Mouse (Mus musculus) CD8-positive naive resting alpha-beta T cell, adult 57 days (primary cell): ENCODE data around the gene Ceacam12. TPM values are rescaled to one million over a fixed set of nuclear protein-coding genes. Genes with fewer than 3 reads are reported as not detected.

Source experiments
- total RNA-seq: library from RNA; stranded (reverse); gene quantifications from one replicate; pipeline ENCODE4 v1.2.4, GENCODE M21; 2023

Ceacam12 gene
- not detected for total RNA-seq

DNA sequence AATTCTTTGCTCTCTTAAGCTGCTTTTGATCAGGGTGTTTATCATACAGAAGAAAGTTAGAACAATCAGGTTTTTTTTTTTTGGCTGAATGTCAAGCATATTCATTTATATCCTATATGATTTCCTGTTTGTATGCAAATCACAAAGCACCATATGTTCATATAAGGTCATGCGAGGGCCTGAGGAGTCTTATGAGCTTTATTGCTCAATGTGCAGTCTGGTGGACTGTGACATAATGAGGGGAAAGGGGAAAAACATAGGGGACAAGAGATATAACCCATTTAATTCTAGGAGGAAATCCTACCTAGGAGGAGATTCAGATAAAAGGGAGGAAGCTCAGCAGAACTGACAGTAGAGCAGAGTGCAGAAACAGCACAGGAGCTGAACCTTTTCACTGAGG is at the start of gene Ceacam12:
Ceacam12 (plus strand) TSS at position 301 of the 400 bp plus-strand sequence.

Other genes starting within 250 kb of the Ceacam12 start
- not detected for gene Gm5155, start 194.2 kb upstream of the Ceacam12 start, total RNA-seq
- gene Ceacam11, start 93.8 kb upstream of the Ceacam12 start, total RNA-seq = not detected
- not detected for gene Ceacam13, start 56.0 kb upstream of the Ceacam12 start, total RNA-seq
- not detected for gene Igfl3, start 110.6 kb downstream of the Ceacam12 start, total RNA-seq
- not detected for gene Mill1, start 179.4 kb downstream of the Ceacam12 start, total RNA-seq